Mouse (Mus musculus): ENCODE data around the gene Cdkn1a. TPM values are rescaled to one million over a fixed set of nuclear protein-coding genes. Genes with fewer than 3 reads are reported as not detected.

The Cdkn1a gene
- polyA plus RNA-seq, 1 experiment, result 17.7 TPM

DNA sequence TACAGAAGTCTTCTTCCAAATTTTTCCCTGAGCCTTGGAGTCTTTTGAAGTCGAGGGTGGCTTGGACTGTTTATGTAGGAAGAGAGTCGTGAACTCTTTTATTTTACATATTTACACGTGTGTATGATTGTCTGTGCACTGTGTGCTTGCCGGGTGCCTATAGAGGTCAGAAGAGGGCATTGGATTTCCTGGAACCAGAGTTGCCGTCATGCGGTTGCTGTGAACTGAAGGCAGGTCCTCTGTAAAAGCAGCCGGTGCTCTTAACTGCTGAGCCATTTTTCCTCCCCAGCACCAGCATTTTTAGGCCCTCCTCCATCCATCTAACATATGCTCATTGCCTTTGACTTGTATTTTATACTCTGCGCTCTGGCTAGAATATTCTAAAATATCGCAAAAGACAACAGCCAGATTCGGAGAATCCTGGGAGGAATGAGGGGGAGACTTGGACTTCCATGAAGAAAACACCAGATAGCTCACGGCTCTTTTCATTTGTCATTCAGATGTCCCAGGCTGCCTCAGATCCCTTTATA lies 33.4 kb upstream of the Cdkn1a start:
- Histone ChIP-seq H3K4me3 (ENCODE audit: insufficient read depth, low read length) (no peak overlapping the region), H3K27ac (ENCODE audit: insufficient read depth, low read length) (0 out of 2 replicates have a peak overlapping the region, but pooled peaks have one; percentile 11), H3K4me1 (ENCODE audit: control insufficient read depth, insufficient read depth, low read length) (peaks cover 5% of the 10 kb centered on the region)
- TF ChIP-seq CTCF (IDR thresholded peaks at IDR 0.05; ENCODE audit: extremely low read depth, insufficient read depth, low read length), result no peak
- TF ChIP-seq POLR2A (IDR thresholded peaks at IDR 0.05; ENCODE audit: extremely low read depth, insufficient read depth, low read length), result no peak

DNA sequence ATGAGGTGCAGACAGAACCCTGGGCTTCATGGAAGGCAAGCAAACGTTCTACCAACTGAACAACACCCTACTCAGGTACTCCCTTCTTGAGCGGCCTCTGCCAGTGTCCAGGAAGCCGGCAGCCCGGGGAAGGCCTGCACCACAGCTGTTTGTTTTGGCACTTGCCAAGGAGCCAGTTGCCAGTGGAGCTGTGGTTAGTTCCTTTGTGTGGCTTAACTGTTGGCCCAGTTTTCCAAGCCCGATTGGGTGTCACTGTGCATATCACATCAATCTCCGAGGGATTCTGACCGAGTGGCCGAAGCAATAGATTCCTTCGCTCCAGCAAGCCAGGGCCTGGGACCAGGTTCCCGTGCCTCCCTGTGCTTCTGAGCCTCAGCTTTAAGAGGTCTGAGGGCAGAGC lies 32.8 kb upstream of the Cdkn1a start:
- TF ChIP-seq CTCF (IDR thresholded peaks at IDR 0.05; ENCODE audit: extremely low read depth, insufficient read depth, low read length), result no peak
- H3K4me3 ChIP-seq (ENCODE audit: insufficient read depth, low read length), result no peak overlapping the region
- H3K4me1 ChIP-seq (ENCODE audit: control insufficient read depth, insufficient read depth, low read length), result peaks cover 5% of the 10 kb centered on the region
- no peak overlapping the region for H3K27ac ChIP-seq (ENCODE audit: insufficient read depth, low read length)

DNA sequence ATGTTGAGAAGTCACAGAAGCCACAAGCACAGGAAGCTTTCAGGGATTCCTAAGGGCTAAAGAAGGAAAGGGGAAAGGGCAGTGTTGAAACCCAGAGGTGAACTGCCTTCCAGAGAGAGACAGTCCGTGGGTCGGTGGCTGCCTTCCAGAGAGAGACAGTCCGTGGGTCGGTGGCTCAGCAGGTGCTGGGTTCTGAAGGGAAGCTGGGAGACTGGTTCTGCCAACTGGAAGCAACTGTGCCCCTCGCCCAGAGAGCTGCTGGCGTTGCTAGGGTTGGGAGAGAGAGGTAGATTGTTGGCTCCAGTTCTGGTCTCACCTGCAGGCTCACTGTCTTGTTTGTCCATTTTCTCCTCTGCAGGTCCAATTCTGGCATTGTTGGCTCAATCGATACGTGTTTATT lies 32.3 kb upstream of the Cdkn1a start:
- Histone ChIP-seq H3K4me3 (ENCODE audit: insufficient read depth, low read length) (no peak overlapping the region), H3K27ac (ENCODE audit: insufficient read depth, low read length) (no peak overlapping the region), H3K4me1 (ENCODE audit: control insufficient read depth, insufficient read depth, low read length) (peaks cover 5% of the 10 kb centered on the region)
- TF ChIP-seq CTCF (IDR thresholded peaks at IDR 0.05; ENCODE audit: extremely low read depth, insufficient read depth, low read length), result no peak

DNA sequence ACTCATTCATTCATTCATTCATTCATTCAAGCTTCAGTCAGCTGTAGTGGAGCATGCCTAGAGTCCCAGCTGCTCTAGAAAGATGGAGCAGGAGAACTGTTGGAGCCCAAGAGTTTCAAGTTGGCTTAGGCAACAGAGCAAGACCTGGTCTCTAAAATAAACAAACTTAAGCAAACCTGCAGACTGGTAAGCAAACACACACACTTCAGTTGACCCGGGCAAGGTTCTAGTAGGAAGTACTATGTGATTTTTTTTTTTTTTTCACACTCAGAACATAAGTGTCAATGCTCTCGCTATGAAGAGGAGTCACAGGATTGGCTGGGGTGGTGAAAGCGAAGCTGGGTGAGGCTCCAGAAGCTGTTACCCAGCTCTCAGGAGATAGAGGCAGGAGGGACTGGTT lies 31.2 kb upstream of the Cdkn1a start:
- no peak overlapping the region for H3K27ac ChIP-seq (ENCODE audit: insufficient read depth, low read length)
- H3K4me1 ChIP-seq (ENCODE audit: control insufficient read depth, insufficient read depth, low read length), result peaks cover 3% of the 10 kb centered on the region
- no peak for TF ChIP-seq POLR2A (IDR thresholded peaks at IDR 0.05; ENCODE audit: extremely low read depth, insufficient read depth, low read length)
- no peak overlapping the region for H3K4me3 ChIP-seq (ENCODE audit: insufficient read depth, low read length)

DNA sequence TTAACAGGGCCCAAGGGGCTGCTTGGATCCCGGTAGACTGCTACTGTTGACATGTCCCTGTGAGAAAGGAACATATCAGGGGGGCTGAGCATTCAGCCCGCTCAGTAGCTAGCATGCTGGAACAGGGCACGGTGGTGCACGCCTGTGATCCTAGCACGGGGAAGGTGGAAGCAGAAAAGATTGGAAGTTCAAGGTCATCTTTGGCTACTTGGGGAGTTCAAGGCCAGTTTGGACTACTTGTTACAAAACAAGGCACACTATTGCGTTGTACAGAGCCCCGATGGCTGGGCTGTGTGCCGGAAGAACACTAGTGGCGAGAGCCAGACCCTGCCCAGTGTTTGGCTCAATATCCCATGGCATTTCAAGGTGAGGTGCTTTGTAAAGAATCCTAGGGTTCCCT lies 29.8 kb upstream of the Cdkn1a start:
- TF ChIP-seq POLR2A (IDR thresholded peaks at IDR 0.05; ENCODE audit: extremely low read depth, insufficient read depth, low read length), result no peak
- no peak for TF ChIP-seq CTCF (IDR thresholded peaks at IDR 0.05; ENCODE audit: extremely low read depth, insufficient read depth, low read length)
- H3K4me3 ChIP-seq (ENCODE audit: insufficient read depth, low read length), result no peak overlapping the region
- peaks cover 2% of the 10 kb centered on the region for H3K4me1 ChIP-seq (ENCODE audit: control insufficient read depth, insufficient read depth, low read length)
- no peak overlapping the region for H3K27ac ChIP-seq (ENCODE audit: insufficient read depth, low read length)

DNA sequence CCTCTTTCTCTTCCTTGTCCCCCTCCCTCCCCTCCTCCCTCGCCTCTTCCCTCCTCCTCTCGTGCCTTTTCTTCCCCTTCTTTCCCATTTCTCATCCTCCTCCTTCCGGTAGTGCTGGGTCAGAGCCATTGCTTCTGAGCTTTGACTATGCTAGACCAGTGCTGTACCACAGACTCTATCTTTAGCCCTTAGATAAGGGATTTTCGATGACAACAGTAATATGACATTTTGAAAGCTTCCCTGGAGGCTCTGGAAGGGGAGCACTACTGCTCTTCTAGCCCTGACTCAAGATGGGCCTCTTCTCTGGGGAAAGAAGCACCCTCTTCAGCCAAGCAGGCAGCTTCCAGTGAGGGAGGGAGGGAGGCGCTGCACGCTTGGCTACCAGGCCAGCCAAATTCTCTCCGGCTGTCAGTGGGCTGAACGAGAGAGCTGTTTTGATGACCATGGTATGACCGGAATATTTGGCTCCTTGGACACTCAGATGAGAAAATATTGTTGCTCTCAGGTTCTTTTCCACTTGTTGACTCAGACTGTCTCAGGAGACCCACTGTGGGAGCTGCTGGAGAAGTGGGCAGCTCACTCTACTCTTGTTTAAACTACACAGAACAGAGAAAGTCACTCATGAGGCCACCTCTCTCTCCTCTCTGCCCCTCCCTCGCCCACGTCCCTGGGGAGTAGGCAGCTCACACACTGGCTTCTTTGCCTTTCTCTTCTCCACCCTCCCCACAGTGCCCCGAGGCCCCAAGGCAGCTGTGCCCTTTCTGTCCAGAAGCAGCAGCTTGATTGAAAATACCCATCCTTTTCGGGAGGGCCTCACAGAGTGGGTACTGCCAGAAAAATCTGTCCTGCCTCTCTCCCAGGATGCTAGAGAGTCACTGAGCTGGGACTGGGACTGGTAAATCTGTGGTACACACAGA lies 28.4 kb upstream of the Cdkn1a start:
- no peak overlapping the region for H3K4me3 ChIP-seq (ENCODE audit: insufficient read depth, low read length)
- no peak for TF ChIP-seq POLR2A (IDR thresholded peaks at IDR 0.05; ENCODE audit: extremely low read depth, insufficient read depth, low read length)
- no peak for TF ChIP-seq CTCF (IDR thresholded peaks at IDR 0.05; ENCODE audit: extremely low read depth, insufficient read depth, low read length)
- H3K27ac ChIP-seq (ENCODE audit: insufficient read depth, low read length), result no peak overlapping the region
- H3K4me1 ChIP-seq (ENCODE audit: control insufficient read depth, insufficient read depth, low read length), result no peaks in the 10 kb centered on the region; the same call in 1 of the 2 replicates

DNA sequence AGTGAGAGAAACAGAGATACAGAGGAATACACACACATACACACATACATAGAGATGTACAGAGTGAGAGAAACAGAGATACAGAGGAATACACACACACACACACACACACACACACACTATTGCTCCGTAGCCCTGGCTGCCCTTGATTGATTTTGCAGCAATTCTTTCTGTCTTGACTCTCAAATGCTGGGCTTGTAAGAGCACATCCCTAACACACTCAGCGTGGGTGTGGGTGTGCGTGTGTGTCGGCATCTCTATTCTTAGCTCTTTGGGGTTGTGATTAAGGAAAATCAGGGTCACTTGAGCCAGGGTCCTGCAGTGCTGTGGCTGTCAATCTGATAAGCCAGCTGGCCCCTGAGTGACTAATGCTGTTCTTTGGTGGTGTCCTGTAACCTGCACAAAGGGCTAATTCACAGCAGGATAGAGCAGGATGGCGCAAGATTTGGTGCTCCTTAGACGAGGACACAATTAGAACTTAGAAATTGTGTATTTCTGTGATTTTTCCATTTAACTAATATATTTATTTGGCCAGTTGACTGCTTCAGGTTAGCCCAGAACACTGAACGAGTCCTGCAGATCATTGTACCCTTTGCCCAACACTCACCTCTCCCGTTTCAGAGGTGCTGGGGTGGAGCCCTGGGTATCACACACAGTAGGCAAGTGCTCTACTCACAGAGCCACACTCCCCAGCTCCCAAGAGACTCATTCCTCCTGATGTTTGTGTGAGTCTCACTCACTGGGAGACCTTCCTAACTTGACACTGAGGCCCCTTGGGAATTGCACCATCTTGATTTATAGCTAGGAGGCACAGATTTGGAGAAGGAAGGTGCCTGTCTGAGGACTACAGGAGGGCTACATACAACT lies 27.4 kb upstream of the Cdkn1a start:
- TF ChIP-seq POLR2A (IDR thresholded peaks at IDR 0.05; ENCODE audit: extremely low read depth, insufficient read depth, low read length) (no peak), CTCF (IDR thresholded peaks at IDR 0.05; ENCODE audit: extremely low read depth, insufficient read depth, low read length) (no peak)
- Histone ChIP-seq H3K27ac (ENCODE audit: insufficient read depth, low read length) (no peak overlapping the region), H3K4me1 (ENCODE audit: control insufficient read depth, insufficient read depth, low read length) (peaks cover under 1% of the 10 kb centered on the region; the same call in 1 of the 2 replicates), H3K4me3 (ENCODE audit: insufficient read depth, low read length) (no peak overlapping the region)

DNA sequence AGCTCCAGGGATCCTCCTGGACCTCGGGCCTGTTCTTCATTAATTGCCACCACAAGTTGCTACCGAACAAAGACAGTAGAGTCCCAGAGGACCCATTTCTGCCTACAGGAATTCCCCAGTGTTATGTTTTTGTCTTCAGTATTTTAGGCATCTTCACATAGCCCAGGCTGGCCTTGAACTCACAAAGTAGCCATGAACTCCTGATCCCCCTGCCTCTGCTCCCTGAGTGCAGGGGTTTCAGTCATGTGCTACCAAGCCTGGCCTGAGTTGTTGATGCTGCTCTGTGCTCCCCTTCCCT lies 26.8 kb upstream of the Cdkn1a start:
- no peak for TF ChIP-seq POLR2A (IDR thresholded peaks at IDR 0.05; ENCODE audit: extremely low read depth, insufficient read depth, low read length)
- no peak for TF ChIP-seq CTCF (IDR thresholded peaks at IDR 0.05; ENCODE audit: extremely low read depth, insufficient read depth, low read length)
- no peak overlapping the region for H3K4me3 ChIP-seq (ENCODE audit: insufficient read depth, low read length)
- H3K4me1 ChIP-seq (ENCODE audit: control insufficient read depth, insufficient read depth, low read length), result peaks cover 2% of the 10 kb centered on the region; the same call in 1 of the 2 replicates
- no peak overlapping the region for H3K27ac ChIP-seq (ENCODE audit: insufficient read depth, low read length)

DNA sequence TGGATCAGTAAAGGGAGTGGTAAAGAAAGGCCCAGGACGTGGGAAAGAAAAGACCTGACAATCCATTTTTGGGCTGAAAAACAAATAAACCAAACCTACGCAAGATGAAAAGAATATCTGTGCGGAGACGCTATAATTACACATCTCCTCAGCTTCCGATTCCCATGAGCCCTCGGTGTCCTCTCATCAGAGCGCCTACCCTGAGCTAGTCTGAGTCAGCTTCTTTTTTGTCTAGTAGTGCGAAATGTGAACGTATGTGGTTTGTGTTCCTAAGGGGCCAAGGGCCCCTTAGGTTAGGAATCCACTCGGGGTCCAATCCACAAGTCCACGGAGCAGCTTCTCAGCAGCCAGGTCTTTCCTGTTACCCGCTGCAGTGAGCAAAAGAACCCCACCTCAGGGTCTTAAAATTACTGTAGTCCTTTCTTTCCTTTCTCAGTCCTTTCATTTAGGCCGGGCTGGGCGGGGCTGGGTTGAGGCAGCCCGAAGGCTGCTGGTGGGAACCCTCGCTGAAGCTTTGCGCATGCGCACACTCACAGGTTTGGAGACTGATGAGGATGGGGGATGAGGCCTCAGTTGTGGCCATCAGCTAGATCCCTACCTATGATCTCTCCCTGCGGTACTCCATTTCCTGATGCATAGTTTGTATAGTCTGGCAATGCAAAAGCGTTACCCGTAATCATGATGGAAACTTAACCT lies 25.4 kb upstream of the Cdkn1a start:
- no peak for TF ChIP-seq POLR2A (IDR thresholded peaks at IDR 0.05; ENCODE audit: extremely low read depth, insufficient read depth, low read length)
- H3K27ac ChIP-seq (ENCODE audit: insufficient read depth, low read length), result no peak overlapping the region
- H3K4me3 ChIP-seq (ENCODE audit: insufficient read depth, low read length), result no peak overlapping the region
- peaks cover 2% of the 10 kb centered on the region; the same call in 1 of the 2 replicates for H3K4me1 ChIP-seq (ENCODE audit: control insufficient read depth, insufficient read depth, low read length)
